Mouse (Mus musculus) hindbrain, embryonic 16.5 days (tissue): Measurements from ENCODE around the gene Psmd3. TPM values are rescaled to one million over a fixed set of nuclear protein-coding genes. Genes with fewer than 3 reads are reported as not detected.

Source experiments
- ATAC-seq: fragments of 200-750 bp; cut with Nextera tagmentation; 2 replicates; pipeline ENCODE4 v1.8.0; 2017; ENCODE audit warnings: moderate TSS enrichment, moderate library complexity
- H3K27ac ChIP-seq: fragments of 300-500 bp; sonication (generic); 2 replicates; pipeline ENCODE4 v1.5.1; 2014; ENCODE audit warnings: low read depth, mild to moderate bottlenecking, control low read depth, low read length, moderate library complexity
- H3K27me3 ChIP-seq: fragments of 300-500 bp; sonication (generic); replicated peaks from 2 replicates; pipeline ENCODE4 v1.6.1; 2014; ENCODE audit warnings: low read length; ENCODE audit not compliant: control insufficient read depth, insufficient read depth
- H3K36me3 ChIP-seq: fragments of 300-500 bp; sonication (generic); 2 replicates; pipeline ENCODE4 v1.6.1; 2014; ENCODE audit warnings: mild to moderate bottlenecking, low read length, moderate library complexity, mixed read lengths; ENCODE audit not compliant: control insufficient read depth, insufficient read depth
- H3K4me1 ChIP-seq: fragments of 300-500 bp; sonication (generic); 2 replicates; pipeline ENCODE4 v1.6.1; 2014; ENCODE audit warnings: low read depth, low read length; ENCODE audit not compliant: control insufficient read depth, insufficient read depth
- H3K4me2 ChIP-seq: fragments of 300-500 bp; sonication (generic); 2 replicates; pipeline ENCODE4 v1.6.1; 2014; ENCODE audit warnings: mild to moderate bottlenecking, low read length, control low read depth, moderate library complexity
- H3K4me3 ChIP-seq: fragments of 300-500 bp; sonication (generic); 2 replicates; pipeline ENCODE4 v1.5.1; 2014; ENCODE audit warnings: mild to moderate bottlenecking, low read length, control low read depth, moderate library complexity
- H3K9ac ChIP-seq: fragments of 300-500 bp; sonication (generic); 2 replicates; pipeline ENCODE4 v1.6.1; 2014; ENCODE audit warnings: low read depth, mild to moderate bottlenecking, control low read depth, low read length, moderate library complexity
- H3K9me3 ChIP-seq: fragments of 300-500 bp; sonication (generic); 2 replicates; pipeline ENCODE4 v1.6.1; 2014; ENCODE audit warnings: mild to moderate bottlenecking, low read length, moderate library complexity; ENCODE audit not compliant: control insufficient read depth
- whole genome bisulfite sequencing: fragments of 180-500 bp; shearing (Covaris S2); extraction: QIAGEN DNeasy Blood & Tissue Kit; methylation state at CpG from one replicate; pipeline ENCODE4 v1.1.7; 2014; 5-methylcytosine and 5-hydroxymethylcytosine counted together
- polyA plus RNA-seq: library from polyadenylated mRNA; unstranded; fragments of >200 nt; fragmentation: Nextera tagmentation; extraction: Ambion mirVana; gene quantifications from 2 replicates; pipeline ENCODE4 v1.2.1, GENCODE M21; 2015

Psmd3 gene
- polyA plus RNA-seq, 1 experiment from 2014 or later: 189 TPM

DNA sequence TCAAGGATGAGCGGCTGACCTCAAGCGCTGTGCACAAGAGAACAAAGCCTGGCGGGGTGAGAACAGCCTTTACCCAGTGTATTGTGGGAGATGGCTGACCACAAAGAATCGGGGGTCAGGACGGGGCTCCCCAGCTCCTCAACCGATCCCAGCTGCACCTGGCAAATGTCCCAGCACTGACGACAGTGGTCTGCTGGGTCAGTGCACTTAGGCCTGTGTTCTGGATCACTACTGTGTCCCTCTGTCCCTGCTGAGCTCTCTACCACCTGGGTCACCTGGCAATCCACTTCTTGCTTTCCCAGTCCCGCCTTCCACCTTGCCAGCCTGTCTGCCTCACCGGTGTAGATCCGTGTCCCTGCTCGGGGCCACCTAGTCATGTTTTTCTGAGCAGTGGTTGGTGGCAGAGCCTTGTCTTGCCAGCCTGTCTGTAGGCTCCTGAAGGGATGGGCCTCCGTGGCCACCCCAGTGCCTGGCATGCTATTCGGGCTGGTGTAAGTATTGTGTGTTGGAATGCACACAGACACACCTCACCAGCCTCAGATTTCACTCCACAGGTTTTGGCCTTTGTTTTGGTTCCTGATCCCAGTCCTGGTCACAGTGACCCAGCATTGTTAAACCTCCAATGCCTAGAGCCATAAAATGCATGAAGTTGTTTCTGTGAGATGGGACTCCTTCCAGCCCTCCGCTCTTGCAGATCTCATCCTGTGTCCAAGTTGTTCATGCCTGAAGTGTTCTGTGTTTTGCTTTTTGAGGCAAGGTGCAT, 14.3 kb downstream of the Psmd3 start:
- no peak for ATAC-seq
- Histone ChIP-seq H3K4me1 (no peaks in the 10 kb centered on the region), H3K9me3 (no peaks in the 10 kb centered on the region), H3K27me3 (no peaks in the 10 kb centered on the region), H3K4me3 (no peak overlapping the region), H3K36me3 (peaks cover 28% of the 10 kb centered on the region), H3K27ac (no peak overlapping the region), H3K4me2 (no peak overlapping the region), H3K9ac (no peak overlapping the region)
- 83% methylated on average over 14 of the region's 14 CpGs for WGBS

DNA sequence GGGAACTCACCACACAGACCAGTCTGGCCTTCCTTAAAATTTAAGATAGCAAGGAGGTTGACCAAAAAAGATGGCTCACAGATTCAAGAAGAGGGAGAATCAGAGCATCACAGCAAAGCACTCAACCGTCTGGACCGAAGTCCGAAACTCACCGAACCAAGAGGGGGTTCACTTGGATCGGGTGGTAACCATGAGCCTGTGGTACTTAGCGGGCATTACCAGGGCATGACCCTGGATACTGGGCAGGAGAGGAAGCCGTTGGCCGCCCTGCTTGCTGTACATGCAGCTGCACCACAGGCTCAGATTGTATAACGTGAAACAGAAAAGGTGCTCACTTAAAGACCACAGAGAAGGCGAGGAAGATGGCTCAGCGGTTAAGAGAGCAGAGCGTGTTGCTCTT, 14.9 kb downstream of the Psmd3 start:
- Histone ChIP-seq H3K4me2 (no peak overlapping the region), H3K36me3 (peaks cover 22% of the 10 kb centered on the region), H3K4me1 (no peaks in the 10 kb centered on the region), H3K4me3 (no peak overlapping the region), H3K27me3 (no peaks in the 10 kb centered on the region), H3K27ac (no peak overlapping the region), H3K9ac (no peak overlapping the region), H3K9me3 (no peaks in the 10 kb centered on the region)
- WGBS: 90% methylated on average over 12 of the region's 12 CpGs
- no peak for ATAC-seq

DNA sequence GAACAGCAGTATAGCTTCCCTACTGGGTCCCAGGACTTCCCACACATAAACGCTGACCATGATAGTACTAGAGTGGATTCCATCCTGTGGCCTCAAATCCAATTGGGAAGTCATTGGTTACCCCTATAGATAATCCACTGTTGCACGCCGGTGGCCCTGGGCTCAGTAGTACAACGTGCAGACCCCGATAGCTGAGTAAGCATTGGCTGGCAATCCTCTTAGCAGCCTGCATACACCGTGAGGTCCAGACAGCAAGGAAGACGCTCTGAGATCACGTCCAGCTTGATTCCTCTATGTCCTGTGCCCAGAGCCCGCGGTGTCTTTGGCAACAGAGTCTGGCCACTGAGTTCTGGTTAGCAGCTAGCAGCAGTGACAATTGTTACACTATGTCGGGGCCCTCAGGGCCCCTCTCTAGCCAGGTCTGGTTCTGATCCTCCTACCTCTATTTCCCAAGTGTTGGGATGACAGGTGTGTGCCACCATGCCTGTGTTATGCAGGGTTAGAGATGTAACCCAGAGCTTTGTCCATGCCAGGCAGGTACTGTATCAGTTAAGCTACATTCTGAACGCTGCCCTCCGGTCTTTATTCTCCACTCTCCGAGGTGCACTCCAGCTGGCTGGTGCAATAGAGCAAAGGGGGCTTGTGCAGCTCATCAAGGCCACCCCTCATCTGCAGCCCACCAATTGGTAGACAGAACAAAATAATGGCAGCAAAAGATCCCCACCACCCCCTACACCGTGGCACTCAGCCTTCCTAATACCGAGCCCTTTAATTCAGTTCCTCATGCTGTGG, 16.7 kb downstream of the Psmd3 start:
- Histone ChIP-seq H3K36me3 (peaks cover 14% of the 10 kb centered on the region), H3K4me3 (no peak overlapping the region), H3K4me2 (no peak overlapping the region), H3K27ac (no peak overlapping the region), H3K27me3 (no peaks in the 10 kb centered on the region), H3K9me3 (no peaks in the 10 kb centered on the region), H3K9ac (no peak overlapping the region; the same call in 1 of the 2 replicates), H3K4me1 (no peaks in the 10 kb centered on the region)
- no peak for ATAC-seq
- 83% methylated on average over 16 of the region's 16 CpGs for WGBS

DNA sequence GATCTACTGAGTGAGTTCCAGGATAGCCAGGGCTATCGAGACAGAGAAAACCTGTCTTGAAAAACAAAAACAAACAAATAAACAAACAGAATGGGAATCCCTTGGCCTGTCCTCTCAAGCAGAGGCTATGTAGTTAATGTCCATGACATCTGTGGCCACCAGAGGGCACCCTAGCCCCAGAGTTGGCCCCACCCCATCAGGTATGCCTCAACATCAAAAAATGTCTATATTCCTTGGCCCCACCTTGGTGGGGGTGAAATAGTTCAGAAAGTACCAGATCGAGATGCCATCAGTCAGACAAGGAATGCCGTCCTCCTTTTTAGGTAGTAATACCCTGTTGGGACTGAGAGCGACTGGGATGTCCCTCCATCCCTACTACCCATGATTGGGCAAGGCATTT, 17.6 kb downstream of the Psmd3 start:
- H3K27me3 ChIP-seq: no peaks in the 10 kb centered on the region
- peaks cover 16% of the 10 kb centered on the region for H3K36me3 ChIP-seq
- H3K27ac ChIP-seq: no peak overlapping the region
- 0 out of 2 replicates have a peak, but pooled peaks have one; percentile 53 for ATAC-seq
- no peak overlapping the region for H3K4me2 ChIP-seq
- WGBS: 53% methylated on average over 4 of the region's 4 CpGs
- H3K4me1 ChIP-seq: no peaks in the 10 kb centered on the region
- no peak overlapping the region for H3K4me3 ChIP-seq
- no peaks in the 10 kb centered on the region for H3K9me3 ChIP-seq
- H3K9ac ChIP-seq: no peak overlapping the region

DNA sequence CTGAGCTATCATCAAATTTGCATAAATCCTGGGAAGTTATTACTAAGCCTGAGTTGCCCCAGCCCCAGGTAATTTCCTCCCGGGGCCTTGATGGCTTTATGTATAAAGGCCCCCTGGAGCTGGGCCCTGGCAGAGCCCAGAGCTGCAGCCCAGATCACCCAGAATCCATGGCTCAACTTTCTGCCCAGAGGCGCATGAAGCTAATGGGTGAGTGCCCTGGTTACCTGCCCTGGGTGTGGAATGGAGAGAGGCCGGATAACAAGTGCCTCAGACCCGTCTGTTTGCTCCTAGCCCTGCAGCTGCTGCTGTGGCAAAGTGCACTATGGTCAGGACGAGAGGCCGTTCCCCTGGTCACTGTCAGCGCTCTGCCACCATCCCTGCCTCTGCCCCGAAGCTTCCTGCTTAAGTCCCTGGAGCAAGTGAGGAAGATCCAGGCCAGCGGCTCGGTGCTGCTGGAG, 18.9 kb downstream of the Psmd3 start, which contains the start of gene Csf3:
TSS of gene Csf3 (plus strand) at position 51 of the 458 bp plus-strand sequence.
- H3K4me2 ChIP-seq: no peak within 1 kb of the TSS

DNA sequence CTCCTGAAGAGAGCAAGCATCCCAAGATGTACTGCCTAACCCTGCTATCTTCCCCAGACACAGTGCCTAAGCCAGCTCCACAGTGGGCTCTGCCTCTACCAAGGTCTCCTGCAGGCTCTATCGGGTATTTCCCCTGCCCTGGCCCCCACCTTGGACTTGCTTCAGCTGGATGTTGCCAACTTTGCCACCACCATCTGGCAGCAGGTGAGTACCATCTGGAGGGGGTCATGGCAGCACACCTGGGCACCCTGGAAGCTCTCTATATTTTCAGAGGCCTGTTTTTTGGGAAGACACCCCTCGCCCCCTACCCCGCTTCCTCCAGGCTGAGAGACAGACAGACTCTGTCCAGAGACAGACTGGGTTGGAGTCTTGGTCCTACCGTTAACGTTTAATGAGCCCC, 20.0 kb downstream of the Psmd3 start:
- no peak overlapping the region for H3K9ac ChIP-seq
- peaks cover 28% of the 10 kb centered on the region for H3K36me3 ChIP-seq
- no peaks in the 10 kb centered on the region for H3K27me3 ChIP-seq
- H3K4me2 ChIP-seq: no peak overlapping the region
- H3K4me1 ChIP-seq: no peaks in the 10 kb centered on the region
- H3K9me3 ChIP-seq: no peaks in the 10 kb centered on the region
- 68% methylated on average over 5 of the region's 5 CpGs for WGBS
- no peak for ATAC-seq
- no peak overlapping the region for H3K4me3 ChIP-seq
- H3K27ac ChIP-seq: no peak overlapping the region

More for the DNA sequence above, 18.9 kb downstream of the Psmd3 start, which contains the start of gene Csf3:
- WGBS: 41% methylated on average over 10 of the region's 10 CpGs
- H3K4me3 ChIP-seq: no peak within 1 kb of the TSS
- ATAC-seq: no peak
- H3K27me3 ChIP-seq: no peaks in the 10 kb centered on the region
- no peak within 1 kb of the TSS for H3K27ac ChIP-seq
- no peaks in the 10 kb centered on the region for H3K9me3 ChIP-seq
- H3K36me3 ChIP-seq: peaks cover 18% of the 10 kb centered on the region
- no peaks in the 10 kb centered on the region for H3K4me1 ChIP-seq
- no peak within 1 kb of the TSS for H3K9ac ChIP-seq

DNA sequence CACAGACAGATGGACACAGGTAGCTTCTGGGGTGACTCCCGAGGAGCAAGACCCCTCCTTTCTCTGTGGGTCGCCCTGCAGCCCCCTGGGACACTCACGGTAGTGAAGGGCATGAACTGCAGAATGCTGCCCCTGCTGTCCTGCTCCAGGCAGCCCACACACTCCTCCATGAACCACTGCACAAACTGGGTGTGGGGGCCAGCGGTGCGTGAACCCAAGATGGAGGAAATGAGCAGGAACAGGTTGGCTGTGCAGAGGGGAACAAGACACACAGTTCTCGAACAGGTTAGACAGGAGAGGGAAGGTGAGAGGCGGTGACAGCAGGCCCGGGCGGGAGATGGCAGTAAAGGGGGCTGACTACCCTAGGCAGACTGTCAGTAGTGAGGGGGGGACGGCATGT, 22.7 kb downstream of the Psmd3 start:
- H3K27me3 ChIP-seq: no peaks in the 10 kb centered on the region
- H3K4me1 ChIP-seq: peaks cover 5% of the 10 kb centered on the region
- no peaks in the 10 kb centered on the region for H3K9me3 ChIP-seq
- H3K9ac ChIP-seq: no peak overlapping the region
- H3K4me2 ChIP-seq: no peak overlapping the region
- 91% methylated on average over 10 of the region's 10 CpGs for WGBS
- H3K36me3 ChIP-seq: peaks cover 43% of the 10 kb centered on the region
- no peak overlapping the region for H3K27ac ChIP-seq
- no peak overlapping the region for H3K4me3 ChIP-seq
- ATAC-seq: no peak

DNA sequence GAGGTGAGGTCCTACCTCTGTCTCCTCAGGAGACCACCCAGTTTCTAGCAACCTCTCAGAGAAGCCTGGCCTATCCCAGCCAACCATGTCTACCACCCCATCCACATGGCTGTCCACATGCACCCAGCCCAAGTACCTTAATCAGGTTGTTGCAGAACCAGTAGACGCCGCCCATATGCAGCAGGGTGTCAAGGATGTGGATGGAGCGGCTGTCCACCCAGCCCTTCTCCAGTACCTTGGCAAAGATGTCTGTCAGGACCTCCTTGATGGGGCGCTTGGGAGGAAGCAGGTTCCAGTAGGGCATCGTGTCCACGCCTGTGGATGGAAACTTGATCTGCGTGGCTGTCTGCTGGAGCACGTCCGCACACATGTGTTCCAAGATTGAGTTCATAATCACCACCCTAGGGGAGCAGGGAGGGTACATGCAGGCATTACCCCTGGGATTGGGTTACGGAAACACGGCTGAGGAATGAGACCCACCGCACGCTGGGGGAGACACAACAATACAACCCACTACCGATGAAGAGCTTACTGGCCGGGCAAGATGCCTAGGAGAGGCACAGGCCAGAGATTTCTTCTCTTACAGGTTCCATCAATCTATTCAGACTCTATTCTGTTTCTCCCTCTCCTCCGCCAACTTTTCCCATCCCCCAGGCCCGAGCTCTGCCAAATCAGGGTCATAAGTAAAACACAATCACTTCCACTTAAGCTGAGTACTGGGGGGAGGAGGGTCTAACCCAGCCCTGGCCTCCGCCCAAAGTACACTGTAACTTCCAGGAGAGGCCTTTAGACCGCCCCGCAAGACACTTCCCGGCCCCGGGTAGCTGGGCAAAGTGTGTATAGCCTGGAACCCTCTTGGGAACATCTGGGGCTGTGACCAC, 25.3 kb downstream of the Psmd3 start:
- WGBS: 87% methylated on average over 22 of the region's 22 CpGs
- Histone ChIP-seq H3K36me3 (peaks cover 46% of the 10 kb centered on the region), H3K4me3 (no peak overlapping the region), H3K9ac (no peak overlapping the region), H3K4me1 (peaks cover 5% of the 10 kb centered on the region), H3K27ac (no peak overlapping the region), H3K9me3 (no peaks in the 10 kb centered on the region), H3K4me2 (no peak overlapping the region), H3K27me3 (no peaks in the 10 kb centered on the region)
- peak; percentile 55; the same call in 1 of the 2 replicates for ATAC-seq
